Mouse (Mus musculus): ENCODE data around the gene Daam2. TPM values are rescaled to one million over a fixed set of nuclear protein-coding genes. Genes with fewer than 3 reads are reported as not detected.

Gene Daam2
- total RNA-seq, 2 experiments from 2014 or later, result not detected

- no peak for ATAC-seq (replicated peaks; ENCODE audit: low FRiP score, poor library complexity, severe bottlenecking)
These were observed 28.6 kb downstream of the Daam2 start for GRCm38 (mm10) chr17:49535580-49535979.

- ATAC-seq (replicated peaks; ENCODE audit: low FRiP score, poor library complexity, severe bottlenecking), result no peak
These were observed 29.9 kb downstream of the Daam2 start for GRCm38 (mm10) chr17:49534267-49534719.

- ATAC-seq (replicated peaks; ENCODE audit: low FRiP score, poor library complexity, severe bottlenecking), result no peak
These were observed 32.5 kb downstream of the Daam2 start for GRCm38 (mm10) chr17:49531661-49532060.

DNA sequence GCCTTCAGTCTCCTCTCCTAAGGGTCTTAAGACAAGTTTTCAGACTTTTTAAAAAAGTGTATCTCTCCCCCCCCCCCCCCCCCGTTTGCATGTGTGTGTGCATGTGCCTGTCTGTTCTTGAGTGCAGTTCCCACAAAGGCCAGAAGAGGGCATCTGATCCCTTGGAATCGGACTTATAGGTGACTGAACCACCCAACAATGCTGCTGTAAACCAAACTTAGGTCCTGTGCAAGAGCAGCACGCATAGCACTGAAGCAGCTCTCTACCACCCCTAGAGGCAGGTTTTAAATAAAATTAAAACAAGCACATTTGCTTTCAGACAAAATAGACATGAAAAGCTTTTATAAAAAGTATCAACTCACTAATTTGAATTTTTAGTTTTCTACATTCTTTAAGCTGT is 33.9 kb downstream of the Daam2 start:
- ATAC-seq (replicated peaks; ENCODE audit: low FRiP score, poor library complexity, severe bottlenecking), result no peak; the same call in 1 of the 2 replicates

GRCm38 (mm10) chr17:49528503-49529205 is 35.5 kb downstream of the Daam2 start:
- ATAC-seq (replicated peaks; ENCODE audit: low FRiP score, poor library complexity, severe bottlenecking), result no peak

DNA sequence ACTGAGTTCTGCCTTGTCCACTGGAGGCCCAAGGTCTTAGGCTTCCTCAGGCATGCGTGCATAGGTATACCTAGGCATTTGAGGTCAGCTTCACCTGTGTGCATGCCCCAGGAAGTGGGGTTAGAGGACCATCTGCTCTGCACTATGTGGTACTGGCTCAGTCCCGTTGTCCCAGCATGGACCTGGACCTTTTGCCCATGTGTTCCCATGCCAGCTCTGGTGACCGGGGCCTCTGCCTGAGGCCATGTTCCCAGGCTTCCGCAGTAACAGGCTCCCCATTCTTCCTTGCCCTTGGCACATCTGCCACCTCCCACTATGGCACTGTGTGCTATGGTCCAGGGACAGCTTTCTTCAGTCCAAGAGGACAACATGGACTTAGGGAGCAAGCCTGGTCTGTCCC is 36.1 kb downstream of the Daam2 start:
- no peak for ATAC-seq (replicated peaks; ENCODE audit: low FRiP score, poor library complexity, severe bottlenecking)

DNA sequence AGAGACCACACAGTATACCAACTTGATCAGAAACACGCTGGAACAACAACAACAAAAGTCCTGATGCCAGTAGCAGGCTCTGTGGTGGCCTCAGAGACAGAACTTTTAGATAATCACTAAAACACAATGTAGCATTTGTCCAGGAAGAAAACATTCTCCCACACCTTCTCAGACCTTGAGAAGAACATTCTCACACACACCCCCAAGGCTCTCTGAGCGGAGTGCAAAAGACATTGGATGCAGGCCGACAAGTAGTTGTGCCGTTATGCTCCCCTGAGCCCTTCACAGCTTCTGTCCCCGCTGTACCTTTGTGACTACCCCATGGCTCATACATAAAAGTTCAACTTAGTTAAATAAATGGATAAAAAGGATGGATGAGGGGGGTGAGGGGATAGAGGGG is 37.6 kb downstream of the Daam2 start:
- no peak for ATAC-seq (replicated peaks; ENCODE audit: low FRiP score, poor library complexity, severe bottlenecking)

- no peak for ATAC-seq (replicated peaks; ENCODE audit: low FRiP score, poor library complexity, severe bottlenecking)
These were observed 38.2 kb downstream of the Daam2 start for GRCm38 (mm10) chr17:49525911-49526310.

GRCm38 (mm10) chr17:49524584-49524983 is 39.6 kb downstream of the Daam2 start:
- no peak for ATAC-seq (replicated peaks; ENCODE audit: low FRiP score, poor library complexity, severe bottlenecking)

GRCm38 (mm10) chr17:49522435-49522834 is 41.7 kb downstream of the Daam2 start:
- ATAC-seq (replicated peaks; ENCODE audit: low FRiP score, poor library complexity, severe bottlenecking), result no peak

GRCm38 (mm10) chr17:49522002-49522401 is 42.1 kb downstream of the Daam2 start:
- ATAC-seq (replicated peaks; ENCODE audit: low FRiP score, poor library complexity, severe bottlenecking), result no peak

GRCm38 (mm10) chr17:49520674-49521073 is 43.5 kb downstream of the Daam2 start:
- no peak for ATAC-seq (replicated peaks; ENCODE audit: low FRiP score, poor library complexity, severe bottlenecking)

DNA sequence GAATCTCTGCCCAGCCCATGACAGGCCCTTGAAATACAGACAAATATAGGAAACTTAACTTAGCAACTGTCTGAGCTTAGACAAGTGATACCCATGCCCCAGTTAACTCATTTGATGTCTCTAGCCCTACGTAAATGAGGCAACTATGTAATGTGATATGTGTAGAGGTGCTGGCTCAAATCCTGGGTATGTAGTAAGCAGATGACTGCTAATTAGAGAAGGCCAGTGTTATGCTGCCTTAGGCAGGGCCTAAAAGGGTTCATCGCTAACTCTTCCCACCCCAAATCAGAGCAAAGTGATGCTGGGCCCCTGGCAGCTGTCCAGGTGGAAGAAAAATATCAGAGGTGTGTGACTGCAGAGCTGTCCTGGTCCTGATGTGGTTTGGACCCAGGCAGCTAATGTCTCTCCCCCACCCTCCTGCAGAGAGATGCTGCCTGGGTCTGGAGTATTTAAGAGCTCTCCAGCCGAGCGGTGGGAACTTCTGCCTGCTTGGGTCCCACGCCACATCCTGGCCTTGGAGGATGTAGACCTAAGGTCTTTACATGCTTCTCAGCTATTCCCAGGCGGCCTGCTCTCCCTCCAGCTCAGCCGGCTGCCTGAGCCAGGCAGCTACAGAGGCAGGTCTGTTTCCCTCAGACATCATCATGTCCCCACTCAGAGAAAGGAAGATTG is 44.4 kb downstream of the Daam2 start:
- no peak for ATAC-seq (replicated peaks; ENCODE audit: low FRiP score, poor library complexity, severe bottlenecking)

DNA sequence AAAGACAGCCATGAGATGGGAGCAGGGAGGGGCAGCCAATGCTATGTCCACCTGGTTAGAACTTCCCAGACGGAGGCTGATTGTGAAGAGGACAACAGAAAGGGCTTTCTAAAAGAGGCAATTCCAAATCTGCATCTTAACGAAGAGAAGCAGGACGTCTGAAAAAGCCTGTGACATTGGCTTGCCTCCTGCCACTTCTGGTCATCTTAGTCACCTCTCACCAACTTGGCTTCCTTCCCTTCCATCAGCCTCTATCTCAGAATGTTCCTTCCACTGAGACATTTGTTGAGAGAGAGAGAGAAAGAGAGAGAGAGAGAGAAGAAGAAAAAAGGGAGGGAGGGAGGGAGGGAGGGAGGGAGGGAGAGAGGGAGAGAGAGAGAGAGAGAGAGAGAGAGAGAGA is 47.1 kb downstream of the Daam2 start:
- no peak for ATAC-seq (replicated peaks; ENCODE audit: low FRiP score, poor library complexity, severe bottlenecking)

DNA sequence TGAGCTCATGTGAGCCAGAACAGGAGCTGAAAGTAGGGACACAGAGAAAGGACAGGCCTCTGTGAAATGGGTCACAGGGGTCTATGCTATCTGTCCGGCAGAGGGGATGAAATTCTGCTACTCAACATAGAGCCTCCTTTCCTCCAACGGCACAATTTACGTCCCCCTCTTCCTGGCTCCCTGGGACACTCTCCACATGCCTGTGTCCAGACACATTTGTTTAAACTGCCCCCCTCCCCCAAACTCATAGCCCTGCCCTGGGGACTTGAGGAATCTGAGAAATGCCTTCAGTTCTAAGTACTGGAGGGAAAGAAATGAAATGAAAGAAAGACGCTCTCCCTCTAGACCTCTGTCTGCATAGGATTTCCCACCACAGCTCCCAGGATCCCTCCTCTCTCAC is 48.5 kb downstream of the Daam2 start:
- no peak for ATAC-seq (replicated peaks; ENCODE audit: low FRiP score, poor library complexity, severe bottlenecking)

DNA sequence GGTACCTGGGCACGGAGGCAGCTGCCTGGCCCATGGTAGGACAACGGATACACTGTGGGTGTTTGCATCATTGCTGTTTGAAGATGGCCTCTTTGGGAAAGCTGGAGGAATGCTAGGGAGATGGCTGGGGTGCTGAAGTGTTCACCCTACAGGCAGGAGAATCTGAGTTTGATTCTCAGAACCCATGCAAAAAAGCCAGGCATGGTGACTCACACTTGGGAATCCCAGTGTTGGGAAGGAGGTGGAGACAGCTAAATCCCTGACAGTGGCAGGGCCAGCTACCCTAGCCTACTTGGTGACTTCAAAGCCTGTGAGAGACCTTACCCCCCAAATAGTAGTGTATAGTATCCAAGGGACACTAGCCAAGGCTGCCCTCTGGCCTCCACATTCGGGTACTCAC is 49.0 kb downstream of the Daam2 start:
- no peak for ATAC-seq (replicated peaks; ENCODE audit: low FRiP score, poor library complexity, severe bottlenecking)

- ATAC-seq (replicated peaks; ENCODE audit: low FRiP score, poor library complexity, severe bottlenecking), result no peak
These were observed 51.5 kb downstream of the Daam2 start for GRCm38 (mm10) chr17:49512671-49513085.

DNA sequence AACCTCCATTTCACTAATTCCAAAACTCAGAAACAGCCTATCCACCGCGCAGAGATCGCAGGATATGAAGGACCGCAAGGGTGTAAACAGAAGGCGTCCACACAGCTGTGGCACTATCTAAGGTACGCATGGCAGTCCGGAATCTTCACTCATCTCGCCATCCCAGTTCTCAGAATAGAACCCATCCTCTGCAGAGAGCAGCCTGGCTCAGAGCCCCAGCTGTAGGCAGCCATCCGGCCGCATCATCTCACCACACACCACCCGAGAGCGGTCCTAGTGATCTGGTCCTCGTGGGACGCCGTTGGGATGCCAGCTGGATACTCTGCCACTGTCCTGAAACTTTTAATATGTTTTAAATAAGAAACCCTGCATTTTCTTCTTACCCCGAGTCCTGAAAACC is 54.7 kb downstream of the Daam2 start:
- no peak for ATAC-seq (replicated peaks; ENCODE audit: low FRiP score, poor library complexity, severe bottlenecking)

DNA sequence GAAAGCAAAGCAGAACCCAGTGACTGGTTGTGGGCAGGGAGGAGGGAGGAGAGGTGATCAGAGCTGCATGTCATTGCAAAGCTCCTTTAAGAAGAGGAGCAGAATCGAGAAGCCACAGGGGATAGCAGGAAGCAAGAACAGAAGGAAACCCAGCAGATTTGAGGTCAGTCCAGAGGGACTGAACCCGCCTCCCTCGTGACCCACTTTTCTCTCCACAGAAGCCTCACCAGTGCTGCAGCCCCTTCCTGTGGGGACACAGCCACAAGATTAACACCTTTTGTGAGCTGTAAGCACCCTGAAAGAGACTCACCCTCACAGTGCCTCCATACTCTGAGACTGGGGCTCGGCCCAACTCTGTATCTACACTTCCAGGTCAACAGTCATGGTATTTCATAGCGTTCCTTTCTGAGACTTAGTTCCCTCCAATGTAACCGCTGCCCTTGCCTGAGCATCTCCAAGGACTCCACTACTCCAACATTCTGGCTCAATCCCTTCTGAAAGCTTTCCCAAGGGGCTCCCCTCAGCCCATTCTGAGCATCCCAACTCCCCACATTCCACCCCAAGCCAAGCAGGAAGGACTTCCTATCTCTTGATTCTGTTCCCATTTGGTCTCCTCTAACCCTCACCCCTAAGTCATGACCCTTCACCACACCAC is 60.8 kb downstream of the Daam2 start:
- ATAC-seq (replicated peaks; ENCODE audit: low FRiP score, poor library complexity, severe bottlenecking), result no peak

DNA sequence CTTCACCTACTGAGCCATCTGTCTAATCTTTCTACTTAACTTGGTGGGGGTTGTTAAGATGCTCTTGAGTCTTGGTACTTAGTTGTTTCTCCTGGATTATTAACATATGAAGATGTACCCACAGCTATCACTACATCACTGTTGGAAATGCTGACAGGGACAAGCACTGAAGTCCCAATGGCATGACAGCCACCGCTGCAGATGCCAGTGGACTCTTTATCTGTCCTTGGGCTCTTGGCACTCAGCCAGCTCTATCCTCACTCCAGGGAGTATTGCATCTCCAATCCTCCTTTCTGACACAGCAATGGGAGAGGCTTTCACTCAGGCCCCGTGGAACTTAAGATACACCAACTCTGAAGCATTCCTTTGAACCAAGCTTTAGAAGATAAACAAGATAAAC is 63.9 kb downstream of the Daam2 start:
- no peak for ATAC-seq (replicated peaks; ENCODE audit: low FRiP score, poor library complexity, severe bottlenecking)

DNA sequence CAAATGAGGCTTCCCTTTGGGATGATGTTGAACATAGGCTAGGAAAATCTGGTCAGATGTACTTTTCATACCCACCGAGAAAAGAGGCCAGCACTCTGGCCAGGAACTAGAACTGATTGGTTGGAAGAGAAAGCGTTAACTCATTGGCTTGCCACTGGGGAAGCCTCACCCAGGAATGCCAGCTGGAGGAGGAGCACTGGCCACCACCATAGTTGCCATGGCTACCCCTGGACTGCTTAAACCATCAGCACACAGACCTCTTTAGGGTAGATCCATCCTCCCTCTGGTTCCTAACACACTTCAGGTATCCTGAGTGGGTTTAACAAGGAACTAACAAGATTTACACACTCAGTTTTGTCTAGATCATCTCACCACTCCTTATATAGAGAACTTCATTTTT is 64.5 kb downstream of the Daam2 start:
- no peak for ATAC-seq (replicated peaks; ENCODE audit: low FRiP score, poor library complexity, severe bottlenecking)
